Mouse (Mus musculus) forebrain, embryonic 14.5 days (tissue): Measurements from ENCODE around the gene Lrrc4. TPM values are rescaled to one million over a fixed set of nuclear protein-coding genes. Genes with fewer than 3 reads are reported as not detected.

ENCODE experiments used
- ATAC-seq: fragments of 200-750 bp; cut with Nextera tagmentation; 2 replicates; pipeline ENCODE4 v1.8.0; 2017; ENCODE audit warnings: mild to moderate bottlenecking, moderate library complexity
- DNase-seq: peaks from one replicate; pipeline ENCODE4 v3.0.0-alpha.2; 2015; ENCODE audit warnings: low spot score
- H3K27ac ChIP-seq: fragments of 300-500 bp; sonication (generic); 2 replicates; pipeline ENCODE4 v1.5.1; 2014; ENCODE audit warnings: low read depth, mild to moderate bottlenecking, control low read depth, low read length, moderate library complexity
- H3K27me3 ChIP-seq: fragments of 300-500 bp; sonication (generic); replicated peaks from 2 replicates; pipeline ENCODE4 v1.6.1; 2014; ENCODE audit warnings: low read length, control low read depth, mixed read lengths; ENCODE audit not compliant: control insufficient read depth, insufficient read depth
- H3K36me3 ChIP-seq: fragments of 300-500 bp; sonication (generic); 2 replicates; pipeline ENCODE4 v1.6.1; 2014; ENCODE audit warnings: low read length, control low read depth; ENCODE audit not compliant: control insufficient read depth, insufficient read depth
- H3K4me1 ChIP-seq: fragments of 300-500 bp; sonication (generic); 2 replicates; pipeline ENCODE4 v1.6.1; 2014; ENCODE audit warnings: antibody characterized with exemption, low read length, control low read depth; ENCODE audit not compliant: control insufficient read depth, insufficient read depth
- H3K4me2 ChIP-seq: fragments of 300-500 bp; sonication (generic); 2 replicates; pipeline ENCODE4 v1.6.1; 2014; ENCODE audit warnings: mild to moderate bottlenecking, control low read depth, low read length
- H3K4me3 ChIP-seq: fragments of 300-500 bp; sonication (generic); 2 replicates; pipeline ENCODE4 v1.5.1; 2014; ENCODE audit warnings: low read depth, low read length, control low read depth
- H3K9ac ChIP-seq: fragments of 300-500 bp; sonication (generic); 2 replicates; pipeline ENCODE4 v1.6.1; 2014; ENCODE audit warnings: mild to moderate bottlenecking, low read length, control low read depth, moderate library complexity
- H3K9me3 ChIP-seq: fragments of 300-500 bp; sonication (generic); replicated peaks from 2 replicates; pipeline ENCODE4 v1.6.1; 2016; ENCODE audit warnings: low read length, control low read depth, mixed read lengths; ENCODE audit not compliant: control insufficient read depth
- WGBS: fragments of 180-500 bp; shearing (Covaris S2); extraction: QIAGEN DNeasy Blood & Tissue Kit; methylation state at CpG from one replicate; pipeline ENCODE4 v1.1.7; 2014; 5-methylcytosine and 5-hydroxymethylcytosine counted together
- polyA plus RNA-seq: library from polyadenylated mRNA; unstranded; fragments of >200 nt; fragmentation: Nextera tagmentation; extraction: Ambion mirVana; gene quantifications from 2 replicates; pipeline ENCODE4 v1.2.1, GENCODE M21; 2014

Gene Lrrc4
- polyA plus RNA-seq, 1 experiment from 2014 or later = 5.8 TPM

- Histone ChIP-seq H3K27me3 (no peaks in the 10 kb centered on the region), H3K4me3 (no peak overlapping the region), H3K36me3 (no peaks in the 10 kb centered on the region), H3K9me3 (no peaks in the 10 kb centered on the region), H3K27ac (peak overlapping the region; percentile 49; the same call in 1 of the 2 replicates), H3K4me2 (no peak overlapping the region), H3K4me1 (peaks cover 20% of the 10 kb centered on the region), H3K9ac (no peak overlapping the region)
- DNase-seq = peak; percentile 58
- peak; percentile 70 for ATAC-seq
- 56% methylated on average over 6 of the region's 6 CpGs for WGBS
Observed at GRCm38 (mm10) chr6:28705384-28706107, 126.0 kb downstream of the Lrrc4 start.

- Histone ChIP-seq H3K4me3 (no peak overlapping the region), H3K27me3 (no peaks in the 10 kb centered on the region), H3K9me3 (no peaks in the 10 kb centered on the region), H3K4me2 (no peak overlapping the region), H3K27ac (no peak overlapping the region), H3K9ac (no peak overlapping the region), H3K4me1 (peaks cover 20% of the 10 kb centered on the region), H3K36me3 (no peaks in the 10 kb centered on the region)
- ATAC-seq (no peak), DNase-seq (no peak)
- 75% methylated on average over 6 of the region's 6 CpGs for WGBS
Observed at GRCm38 (mm10) chr6:28704612-28705011, 126.9 kb downstream of the Lrrc4 start.

GRCm38 (mm10) chr6:28697214-28697613, 134.3 kb downstream of the Lrrc4 start:
- Histone ChIP-seq H3K27me3 (no peaks in the 10 kb centered on the region), H3K4me2 (no peak overlapping the region), H3K9me3 (no peaks in the 10 kb centered on the region), H3K4me3 (no peak overlapping the region), H3K4me1 (no peaks in the 10 kb centered on the region), H3K9ac (no peak overlapping the region), H3K27ac (no peak overlapping the region), H3K36me3 (no peaks in the 10 kb centered on the region)
- ATAC-seq = no peak
- WGBS = 84% methylated on average over 3 of the region's 3 CpGs
- no peak for DNase-seq

GRCm38 (mm10) chr6:28692659-28693058, 138.9 kb downstream of the Lrrc4 start:
- no peak for ATAC-seq
- no peak overlapping the region for H3K4me3 ChIP-seq
- H3K4me2 ChIP-seq = no peak overlapping the region
- no peaks in the 10 kb centered on the region for H3K4me1 ChIP-seq
- no peaks in the 10 kb centered on the region for H3K36me3 ChIP-seq
- no peaks in the 10 kb centered on the region for H3K9me3 ChIP-seq
- no peak for DNase-seq
- no peaks in the 10 kb centered on the region for H3K27me3 ChIP-seq
- no peak overlapping the region for H3K9ac ChIP-seq
- no peak overlapping the region for H3K27ac ChIP-seq

- no peaks in the 10 kb centered on the region for H3K9me3 ChIP-seq
- WGBS = 87% methylated on average over 5 of the region's 5 CpGs
Observed at GRCm38 (mm10) chr6:28687776-28688175, 143.8 kb downstream of the Lrrc4 start.

GRCm38 (mm10) chr6:28685745-28686144, 145.8 kb downstream of the Lrrc4 start:
- Histone ChIP-seq H3K9me3 (no peaks in the 10 kb centered on the region), H3K4me1 (0 out of 2 replicates have a peak, but pooled peaks cover 4% of the 10 kb centered on the region), H3K36me3 (no peaks in the 10 kb centered on the region), H3K27ac (no peak overlapping the region), H3K27me3 (no peaks in the 10 kb centered on the region), H3K4me2 (no peak overlapping the region), H3K4me3 (no peak overlapping the region), H3K9ac (no peak overlapping the region)
- ATAC-seq (no peak), DNase-seq (no peak)
- WGBS = 95% methylated on average over 5 of the region's 5 CpGs

More at GRCm38 (mm10) chr6:28687776-28688175, 143.8 kb downstream of the Lrrc4 start:
- H3K4me2 ChIP-seq = no peak overlapping the region
- H3K27ac ChIP-seq = no peak overlapping the region
- H3K4me1 ChIP-seq = no peaks in the 10 kb centered on the region
- no peaks in the 10 kb centered on the region for H3K27me3 ChIP-seq
- H3K9ac ChIP-seq = no peak overlapping the region
- H3K36me3 ChIP-seq = no peaks in the 10 kb centered on the region
- no peak overlapping the region for H3K4me3 ChIP-seq
- DNase-seq = no peak
- no peak for ATAC-seq

- DNase-seq = no peak
- WGBS = 38% methylated on average over 3 of the region's 3 CpGs
- H3K9me3 ChIP-seq = no peaks in the 10 kb centered on the region
- ATAC-seq = no peak
- no peaks in the 10 kb centered on the region for H3K36me3 ChIP-seq
- no peak overlapping the region for H3K4me3 ChIP-seq
- no peak overlapping the region for H3K9ac ChIP-seq
- 0 out of 2 replicates have a peak, but pooled peaks cover 4% of the 10 kb centered on the region for H3K4me1 ChIP-seq
- H3K4me2 ChIP-seq = no peak overlapping the region
- H3K27me3 ChIP-seq = no peaks in the 10 kb centered on the region
- no peak overlapping the region for H3K27ac ChIP-seq
Observed at GRCm38 (mm10) chr6:28685052-28685451, 146.5 kb downstream of the Lrrc4 start.

- no peak for ATAC-seq
- no peak overlapping the region for H3K4me3 ChIP-seq
- H3K36me3 ChIP-seq = no peaks in the 10 kb centered on the region
- no peak overlapping the region for H3K9ac ChIP-seq
- H3K4me2 ChIP-seq = no peak overlapping the region
- WGBS = 68% methylated on average over 8 of the region's 8 CpGs
- 0 out of 2 replicates have a peak, but pooled peaks cover 4% of the 10 kb centered on the region for H3K4me1 ChIP-seq
- no peaks in the 10 kb centered on the region for H3K9me3 ChIP-seq
- no peaks in the 10 kb centered on the region for H3K27me3 ChIP-seq
- DNase-seq = no peak
- H3K27ac ChIP-seq = no peak overlapping the region
Observed at GRCm38 (mm10) chr6:28681521-28682457, 149.8 kb downstream of the Lrrc4 start.
